Mouse (Mus musculus): ENCODE measurements at regions not wholly inside any gene's neighbourhood (a gene's known extent, or its start where the extent isn't known, plus 50 kb on each side); places are given as distances from the start of the nearest gene placed in this dataset.

- H3K4me3 ChIP-seq (replicated peaks; ENCODE audit: insufficient read depth, low read depth, low read length), result no peak overlapping the region
- 68% methylated on average over 6 of the region's 6 CpGs for WGBS
- no peak overlapping the region for H3K27ac ChIP-seq (ENCODE audit: insufficient read depth, low read length)
- no peak for DNase-seq
- H3K27me3 ChIP-seq (ENCODE audit: control insufficient read depth, insufficient read depth, low read length), result no peaks in the 10 kb centered on the region
- no peak for TF ChIP-seq POLR2A (IDR thresholded peaks at IDR 0.05; ENCODE audit: borderline replicate concordance, insufficient read depth, low read length)
- no peak for TF ChIP-seq CTCF (IDR thresholded peaks at IDR 0.05; ENCODE audit: borderline replicate concordance, insufficient read depth, low read depth, low read length)
- H3K4me1 ChIP-seq (ENCODE audit: control insufficient read depth, insufficient read depth, low read length), result no peaks in the 10 kb centered on the region
These were observed 172.5 kb downstream of the Actr3 start for GRCm38 (mm10) chr1:125263068-125263467.

GRCm38 (mm10) chr1:125242345-125242744 lies 193.2 kb downstream of the Actr3 start:
- Histone ChIP-seq H3K27me3 (ENCODE audit: control insufficient read depth, insufficient read depth, low read length) (no peaks in the 10 kb centered on the region), H3K27ac (ENCODE audit: insufficient read depth, low read length) (no peak overlapping the region), H3K4me3 (replicated peaks; ENCODE audit: insufficient read depth, low read depth, low read length) (no peak overlapping the region), H3K4me1 (ENCODE audit: control insufficient read depth, insufficient read depth, low read length) (no peaks in the 10 kb centered on the region)
- 17% methylated on average over 7 of the region's 7 CpGs for WGBS
- peak in 1 of 2 experiments; percentile 5 for DNase-seq
- TF ChIP-seq CTCF (IDR thresholded peaks at IDR 0.05; ENCODE audit: borderline replicate concordance, insufficient read depth, low read depth, low read length), result no peak

DNA sequence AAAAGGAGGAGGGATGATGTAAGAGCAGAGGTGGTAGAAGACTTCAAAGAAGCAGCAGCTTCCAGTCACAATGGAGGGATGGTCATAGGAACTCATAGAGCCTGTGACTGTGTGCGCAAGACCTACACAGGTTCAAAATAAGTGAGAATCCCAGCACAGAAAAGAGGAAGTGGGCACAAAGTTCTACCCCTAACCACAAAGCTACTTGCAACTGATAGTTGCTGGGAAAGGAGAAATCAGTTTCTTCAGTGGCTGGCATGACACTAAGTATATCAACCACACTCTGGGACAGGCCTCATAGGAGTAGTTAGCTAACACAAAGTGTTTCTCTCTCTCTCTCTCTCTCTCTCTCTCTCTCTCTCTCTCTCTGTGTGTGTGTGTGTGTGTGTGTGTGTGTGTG lies 193.8 kb downstream of the Actr3 start:
- Histone ChIP-seq H3K27me3 (ENCODE audit: control insufficient read depth, insufficient read depth, low read length) (no peaks in the 10 kb centered on the region), H3K4me3 (replicated peaks; ENCODE audit: insufficient read depth, low read depth, low read length) (no peak overlapping the region), H3K4me1 (ENCODE audit: control insufficient read depth, insufficient read depth, low read length) (no peaks in the 10 kb centered on the region), H3K27ac (ENCODE audit: insufficient read depth, low read length) (no peak overlapping the region)
- no peak for TF ChIP-seq POLR2A (IDR thresholded peaks at IDR 0.05; ENCODE audit: borderline replicate concordance, insufficient read depth, low read length)
- no peak for TF ChIP-seq CTCF (IDR thresholded peaks at IDR 0.05; ENCODE audit: borderline replicate concordance, insufficient read depth, low read depth, low read length)
- DNase-seq, result no peak
- 96% methylated on average over 1 of the region's 1 CpGs for WGBS

GRCm38 (mm10) chr1:125237595-125237988 lies 197.9 kb downstream of the Actr3 start:
- 72% methylated on average over 3 of the region's 3 CpGs for WGBS
- H3K27me3 ChIP-seq (ENCODE audit: control insufficient read depth, insufficient read depth, low read length), result no peaks in the 10 kb centered on the region
- no peaks in the 10 kb centered on the region for H3K4me1 ChIP-seq (ENCODE audit: control insufficient read depth, insufficient read depth, low read length)
- H3K4me3 ChIP-seq (replicated peaks; ENCODE audit: insufficient read depth, low read depth, low read length), result no peak overlapping the region
- no peak overlapping the region for H3K27ac ChIP-seq (ENCODE audit: insufficient read depth, low read length)
- no peak for TF ChIP-seq POLR2A (IDR thresholded peaks at IDR 0.05; ENCODE audit: borderline replicate concordance, insufficient read depth, low read length)
- TF ChIP-seq CTCF (IDR thresholded peaks at IDR 0.05; ENCODE audit: borderline replicate concordance, insufficient read depth, low read depth, low read length), result no peak
- no peak for DNase-seq

- Histone ChIP-seq H3K27me3 (ENCODE audit: control insufficient read depth, insufficient read depth, low read length) (no peaks in the 10 kb centered on the region), H3K4me3 (replicated peaks; ENCODE audit: insufficient read depth, low read depth, low read length) (no peak overlapping the region), H3K27ac (ENCODE audit: insufficient read depth, low read length) (no peak overlapping the region), H3K4me1 (ENCODE audit: control insufficient read depth, insufficient read depth, low read length) (no peaks in the 10 kb centered on the region)
- 18% methylated on average over 10 of the region's 10 CpGs for WGBS
- DNase-seq, result no peak
- no peak for TF ChIP-seq POLR2A (IDR thresholded peaks at IDR 0.05; ENCODE audit: borderline replicate concordance, insufficient read depth, low read length)
- TF ChIP-seq CTCF (IDR thresholded peaks at IDR 0.05; ENCODE audit: borderline replicate concordance, insufficient read depth, low read depth, low read length), result no peak
These were observed 198.5 kb downstream of the Actr3 start for GRCm38 (mm10) chr1:125236948-125237594.

DNA sequence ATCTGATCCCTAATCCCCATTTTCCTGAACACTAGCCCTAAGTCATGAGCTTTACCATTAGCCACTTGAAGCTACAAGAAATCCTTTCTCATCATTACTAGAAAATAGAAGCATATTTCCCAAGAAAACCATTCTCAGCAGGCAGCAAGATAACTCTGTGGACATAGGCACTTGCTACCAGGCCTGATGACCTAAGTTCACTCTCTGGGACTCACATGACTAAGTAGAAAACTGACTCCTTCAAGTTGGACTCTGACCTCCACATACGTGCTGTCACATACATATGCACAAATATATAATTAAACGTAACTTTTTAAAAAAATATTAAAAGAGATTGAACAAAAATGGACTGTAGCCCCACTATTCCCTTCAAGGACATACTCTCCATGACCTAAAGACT lies 200.8 kb downstream of the Actr3 start:
- H3K4me1 ChIP-seq (ENCODE audit: control insufficient read depth, insufficient read depth, low read length), result no peaks in the 10 kb centered on the region
- DNase-seq, result no peak
- H3K27me3 ChIP-seq (ENCODE audit: control insufficient read depth, insufficient read depth, low read length), result no peaks in the 10 kb centered on the region
- no peak overlapping the region for H3K4me3 ChIP-seq (replicated peaks; ENCODE audit: insufficient read depth, low read depth, low read length)
- H3K27ac ChIP-seq (ENCODE audit: insufficient read depth, low read length), result no peak overlapping the region
- TF ChIP-seq CTCF (IDR thresholded peaks at IDR 0.05; ENCODE audit: borderline replicate concordance, insufficient read depth, low read depth, low read length) (no peak), POLR2A (IDR thresholded peaks at IDR 0.05; ENCODE audit: borderline replicate concordance, insufficient read depth, low read length) (no peak)
- 84% methylated on average over 2 of the region's 2 CpGs for WGBS

DNA sequence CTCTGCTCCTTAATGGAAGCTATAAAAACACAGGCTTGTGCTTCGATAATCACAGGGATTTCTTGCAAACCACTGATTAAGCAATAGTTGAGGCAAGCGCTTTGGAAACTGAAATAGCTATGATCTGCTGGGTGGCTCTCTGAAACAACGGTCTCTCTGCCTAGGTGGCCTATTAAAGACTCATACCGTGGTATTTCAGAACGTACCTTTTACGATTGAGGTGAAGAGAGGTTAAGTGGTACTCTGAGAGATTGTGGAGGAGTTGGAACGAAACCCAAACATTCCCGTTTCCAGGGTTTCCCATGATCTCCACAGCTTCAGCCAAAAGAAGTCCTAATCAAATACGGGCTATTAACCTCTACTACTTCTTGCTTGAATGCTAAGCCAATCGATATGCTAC lies 212.2 kb downstream of the Actr3 start:
- no peak for TF ChIP-seq CTCF (IDR thresholded peaks at IDR 0.05; ENCODE audit: borderline replicate concordance, insufficient read depth, low read depth, low read length)
- TF ChIP-seq POLR2A (IDR thresholded peaks at IDR 0.05; ENCODE audit: borderline replicate concordance, insufficient read depth, low read length), result no peak
- no peak for DNase-seq
- 91% methylated on average over 10 of the region's 10 CpGs for WGBS
- Histone ChIP-seq H3K4me3 (replicated peaks; ENCODE audit: insufficient read depth, low read depth, low read length) (no peak overlapping the region), H3K27me3 (ENCODE audit: control insufficient read depth, insufficient read depth, low read length) (no peaks in the 10 kb centered on the region), H3K4me1 (ENCODE audit: control insufficient read depth, insufficient read depth, low read length) (no peaks in the 10 kb centered on the region), H3K27ac (ENCODE audit: insufficient read depth, low read length) (no peak overlapping the region)

- Histone ChIP-seq H3K27ac (ENCODE audit: insufficient read depth, low read length) (no peak overlapping the region), H3K27me3 (ENCODE audit: control insufficient read depth, insufficient read depth, low read length) (no peaks in the 10 kb centered on the region), H3K4me1 (ENCODE audit: control insufficient read depth, insufficient read depth, low read length) (no peaks in the 10 kb centered on the region), H3K4me3 (replicated peaks; ENCODE audit: insufficient read depth, low read depth, low read length) (no peak overlapping the region)
- 14% methylated on average over 6 of the region's 6 CpGs for WGBS
- DNase-seq, result no peak
- no peak for TF ChIP-seq POLR2A (IDR thresholded peaks at IDR 0.05; ENCODE audit: borderline replicate concordance, insufficient read depth, low read length)
- no peak for TF ChIP-seq CTCF (IDR thresholded peaks at IDR 0.05; ENCODE audit: borderline replicate concordance, insufficient read depth, low read depth, low read length)
These were observed 219.3 kb downstream of the Actr3 start for GRCm38 (mm10) chr1:125216192-125216591.

All from cerebellum, adult 2 months (tissue).